Mouse (Mus musculus): Measurements from ENCODE around the gene Fam114a2.

Gene Fam114a2

DNA sequence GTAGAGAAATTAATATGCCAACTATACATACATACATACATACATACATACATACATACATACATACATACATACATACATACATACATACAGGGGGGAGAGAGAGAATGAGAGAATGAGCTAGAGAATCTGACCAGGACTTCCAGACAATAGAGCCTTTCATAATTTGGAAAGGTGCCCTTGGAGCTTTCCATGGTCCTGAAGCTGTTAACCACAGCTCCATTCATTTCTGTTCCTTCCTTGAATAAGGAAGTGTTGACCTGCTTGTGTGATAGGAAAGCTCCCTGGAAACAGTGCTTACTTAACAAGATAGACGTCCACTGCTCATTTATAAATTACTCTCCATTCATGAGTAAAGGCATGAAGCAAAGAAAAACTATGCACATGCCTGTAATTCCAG lies 84.3 kb downstream of the Fam114a2 start:
- DNase-seq (ENCODE audit: low spot score in 2 of 2): no peak

Measured in frontal cortex, postnatal 36 days (tissue).